Mouse (Mus musculus): ENCODE measurements around the gene Rnf214. TPM values are rescaled to one million over a fixed set of nuclear protein-coding genes. Genes with fewer than 3 reads are reported as not detected.

Gene Rnf214
- polyA plus RNA-seq, 1 experiment: 0.96 TPM

DNA sequence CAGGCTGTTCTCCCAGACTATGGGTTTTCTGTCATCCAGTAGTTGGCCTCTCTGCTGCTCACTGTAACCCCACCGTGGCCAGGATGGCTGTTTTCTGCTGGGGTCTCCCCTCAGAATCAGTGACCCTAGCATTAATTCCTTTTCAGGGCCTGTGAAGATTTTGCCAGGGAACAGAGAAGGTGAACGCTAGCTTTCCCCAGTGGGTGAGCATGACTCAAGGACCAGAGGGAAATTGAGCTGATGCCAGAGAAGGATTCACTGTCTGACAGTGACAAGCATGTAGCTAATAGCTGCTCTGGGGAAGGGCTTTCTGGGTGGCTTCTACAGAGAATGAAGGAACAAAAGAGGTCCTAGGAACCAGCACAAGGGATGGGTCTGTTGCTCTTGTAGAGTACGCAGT is 61.2 kb downstream of the Rnf214 start:
- Histone ChIP-seq H3K36me3 (ENCODE audit: control insufficient read depth) (no peaks in the 10 kb centered on the region), H3K4me1 (ENCODE audit: control insufficient read depth) (no peaks in the 10 kb centered on the region), H3K9me3 (ENCODE audit: control insufficient read depth, low read length) (no peaks in the 10 kb centered on the region), H3K4me3 (replicated peaks) (no peak overlapping the region), H3K27me3 (ENCODE audit: control insufficient read depth) (peaks cover 4% of the 10 kb centered on the region)
- TF ChIP-seq TAL1 (IDR thresholded peaks at IDR 0.05; ENCODE audit: low read length): no peak

- H3K27me3 ChIP-seq (ENCODE audit: control insufficient read depth): peaks cover 21% of the 10 kb centered on the region
- H3K36me3 ChIP-seq (ENCODE audit: control insufficient read depth): no peaks in the 10 kb centered on the region
- H3K4me3 ChIP-seq (replicated peaks): no peak overlapping the region
- TF ChIP-seq GATA1 (IDR thresholded peaks at IDR 0.05; ENCODE audit: low read length) (no peak), TAL1 (IDR thresholded peaks at IDR 0.05; ENCODE audit: low read length) (no peak)
- H3K4me1 ChIP-seq (ENCODE audit: control insufficient read depth): peaks cover 3% of the 10 kb centered on the region
- H3K9me3 ChIP-seq (ENCODE audit: control insufficient read depth, low read length): no peaks in the 10 kb centered on the region
Measured at GRCm38 (mm10) chr9:45843780-45844179, 62.9 kb downstream of the Rnf214 start.

- TF ChIP-seq GATA1 (IDR thresholded peaks at IDR 0.05; ENCODE audit: low read length): no peak
- TF ChIP-seq TAL1 (IDR thresholded peaks at IDR 0.05; ENCODE audit: low read length): no peak
- H3K4me3 ChIP-seq (replicated peaks): no peak overlapping the region
- no peaks in the 10 kb centered on the region for H3K36me3 ChIP-seq (ENCODE audit: control insufficient read depth)
- H3K4me1 ChIP-seq (ENCODE audit: control insufficient read depth): peaks cover 3% of the 10 kb centered on the region
- peaks cover 29% of the 10 kb centered on the region for H3K27me3 ChIP-seq (ENCODE audit: control insufficient read depth)
- H3K9me3 ChIP-seq (ENCODE audit: control insufficient read depth, low read length): no peaks in the 10 kb centered on the region
Measured at GRCm38 (mm10) chr9:45843007-45843406, 63.7 kb downstream of the Rnf214 start.

- no peaks in the 10 kb centered on the region for H3K9me3 ChIP-seq (ENCODE audit: control insufficient read depth, low read length)
- H3K27me3 ChIP-seq (ENCODE audit: control insufficient read depth): peaks cover 34% of the 10 kb centered on the region
- peaks cover 3% of the 10 kb centered on the region for H3K4me1 ChIP-seq (ENCODE audit: control insufficient read depth)
- H3K36me3 ChIP-seq (ENCODE audit: control insufficient read depth): no peaks in the 10 kb centered on the region
- no peak overlapping the region for H3K4me3 ChIP-seq (replicated peaks)
- TF ChIP-seq TAL1 (IDR thresholded peaks at IDR 0.05; ENCODE audit: low read length): no peak
- no peak for TF ChIP-seq GATA1 (IDR thresholded peaks at IDR 0.05; ENCODE audit: low read length)
Measured at GRCm38 (mm10) chr9:45841458-45841857, 65.3 kb downstream of the Rnf214 start.

DNA sequence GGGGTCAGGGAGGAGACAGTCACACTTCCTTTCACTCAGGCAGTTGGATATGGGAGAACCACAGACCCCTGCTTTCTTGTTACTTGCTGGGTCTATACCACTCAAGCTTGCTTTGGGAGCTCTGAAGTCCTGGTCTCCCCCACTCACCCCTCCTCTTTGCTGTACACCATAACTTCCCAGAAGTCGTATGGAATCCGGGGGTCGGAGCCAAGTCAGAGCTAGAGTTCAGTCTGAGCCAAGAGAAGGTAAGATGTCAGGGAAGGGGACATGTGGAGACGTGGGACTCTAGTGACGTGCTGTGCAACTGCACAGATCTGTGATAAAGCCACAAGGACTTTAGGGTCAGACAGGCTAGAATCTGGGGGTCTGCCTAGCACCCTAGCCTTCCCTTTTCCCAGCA is 66.4 kb downstream of the Rnf214 start:
- Histone ChIP-seq H3K27me3 (ENCODE audit: control insufficient read depth) (peaks cover 34% of the 10 kb centered on the region), H3K4me3 (replicated peaks) (peak overlapping the region; percentile 56), H3K4me1 (ENCODE audit: control insufficient read depth) (peaks cover 3% of the 10 kb centered on the region), H3K9me3 (ENCODE audit: control insufficient read depth, low read length) (no peaks in the 10 kb centered on the region), H3K36me3 (ENCODE audit: control insufficient read depth) (no peaks in the 10 kb centered on the region)
- TF ChIP-seq GATA1 (IDR thresholded peaks at IDR 0.05; ENCODE audit: low read length) (no peak), TAL1 (IDR thresholded peaks at IDR 0.05; ENCODE audit: low read length) (no peak)

- H3K27me3 ChIP-seq (ENCODE audit: control insufficient read depth): peaks cover 34% of the 10 kb centered on the region
- peaks cover 3% of the 10 kb centered on the region for H3K4me1 ChIP-seq (ENCODE audit: control insufficient read depth)
- no peaks in the 10 kb centered on the region for H3K36me3 ChIP-seq (ENCODE audit: control insufficient read depth)
- TF ChIP-seq TAL1 (IDR thresholded peaks at IDR 0.05; ENCODE audit: low read length) (no peak), GATA1 (IDR thresholded peaks at IDR 0.05; ENCODE audit: low read length) (no peak)
- H3K4me3 ChIP-seq (replicated peaks): peak overlapping the region; percentile 56
- H3K9me3 ChIP-seq (ENCODE audit: control insufficient read depth, low read length): no peaks in the 10 kb centered on the region
Measured at GRCm38 (mm10) chr9:45839982-45840300, 66.8 kb downstream of the Rnf214 start.

DNA sequence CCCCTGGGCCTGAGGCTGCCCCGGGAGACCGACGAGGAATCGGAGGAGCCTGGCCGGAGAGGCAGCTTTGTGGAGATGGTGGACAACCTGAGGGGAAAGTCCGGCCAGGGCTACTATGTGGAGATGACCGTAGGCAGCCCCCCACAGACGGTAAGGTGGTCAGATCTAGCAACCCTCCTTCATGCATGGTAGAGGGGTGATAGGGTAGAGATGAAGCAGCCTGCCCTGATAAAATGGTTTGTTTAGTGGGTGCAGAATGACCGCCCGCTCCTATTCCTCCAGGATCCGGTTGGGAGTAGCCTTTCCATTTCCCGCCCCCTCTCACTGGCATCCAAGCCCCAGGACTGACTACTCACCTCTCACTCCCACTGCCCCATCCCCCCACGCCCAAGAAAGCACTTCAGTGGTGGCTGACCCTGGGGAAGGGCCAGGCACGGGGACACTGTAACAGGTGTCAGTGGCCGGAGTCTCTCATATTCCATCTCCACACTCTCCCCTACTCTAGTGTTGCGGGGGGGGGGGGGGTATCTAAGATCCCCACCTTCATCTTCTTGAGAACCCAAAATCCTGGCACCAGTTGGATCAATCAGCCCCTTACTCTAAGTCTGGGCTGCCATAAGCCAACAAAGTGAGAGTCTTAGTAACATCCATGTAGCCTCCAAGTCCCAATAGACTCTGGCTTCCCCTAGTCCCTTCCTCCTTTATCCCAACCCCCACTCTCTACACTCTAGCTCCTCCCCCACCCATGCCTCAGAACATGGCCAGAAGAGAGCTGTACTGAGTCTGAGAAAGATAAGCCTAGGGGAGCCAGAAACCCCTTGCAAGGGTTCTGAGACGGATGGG is 67.4 kb downstream of the Rnf214 start:
- peaks cover 3% of the 10 kb centered on the region for H3K4me1 ChIP-seq (ENCODE audit: control insufficient read depth)
- TF ChIP-seq GATA1 (IDR thresholded peaks at IDR 0.05; ENCODE audit: low read length) (no peak), TAL1 (IDR thresholded peaks at IDR 0.05; ENCODE audit: low read length) (no peak)
- peak overlapping the region; percentile 56 for H3K4me3 ChIP-seq (replicated peaks)
- no peaks in the 10 kb centered on the region for H3K9me3 ChIP-seq (ENCODE audit: control insufficient read depth, low read length)
- no peaks in the 10 kb centered on the region for H3K36me3 ChIP-seq (ENCODE audit: control insufficient read depth)
- peaks cover 34% of the 10 kb centered on the region for H3K27me3 ChIP-seq (ENCODE audit: control insufficient read depth)

GRCm38 (mm10) chr9:45838434-45839138 is 68.1 kb downstream of the Rnf214 start, which contains the start of gene Bace1:
Gene Bace1, plus strand, starts transcription at chr9:45838580.
- Histone ChIP-seq H3K9me3 (ENCODE audit: control insufficient read depth, low read length) (no peaks in the 10 kb centered on the region), H3K4me3 (replicated peaks) (peak within 1 kb of the TSS; percentile 56), H3K4me1 (ENCODE audit: control insufficient read depth) (peaks cover 3% of the 10 kb centered on the region), H3K36me3 (ENCODE audit: control insufficient read depth) (no peaks in the 10 kb centered on the region), H3K27me3 (ENCODE audit: control insufficient read depth) (peaks cover 34% of the 10 kb centered on the region)
- TF ChIP-seq TAL1 (IDR thresholded peaks at IDR 0.05; ENCODE audit: low read length): no peak
- no peak for TF ChIP-seq GATA1 (IDR thresholded peaks at IDR 0.05; ENCODE audit: low read length)

- peaks cover 3% of the 10 kb centered on the region for H3K4me1 ChIP-seq (ENCODE audit: control insufficient read depth)
- H3K4me3 ChIP-seq (replicated peaks): no peak overlapping the region
- H3K9me3 ChIP-seq (ENCODE audit: control insufficient read depth, low read length): no peaks in the 10 kb centered on the region
- H3K27me3 ChIP-seq (ENCODE audit: control insufficient read depth): peaks cover 34% of the 10 kb centered on the region
- TF ChIP-seq GATA1 (IDR thresholded peaks at IDR 0.05; ENCODE audit: low read length) (no peak), TAL1 (IDR thresholded peaks at IDR 0.05; ENCODE audit: low read length) (no peak)
- H3K36me3 ChIP-seq (ENCODE audit: control insufficient read depth): no peaks in the 10 kb centered on the region
Measured at GRCm38 (mm10) chr9:45838069-45838433, 68.7 kb downstream of the Rnf214 start.
